Mouse (Mus musculus) intestine, postnatal 0 days (tissue): ENCODE results near the gene Tulp2. TPM values are rescaled to one million over a fixed set of nuclear protein-coding genes. Genes with fewer than 3 reads are reported as not detected.

Source experiments
- ATAC-seq: fragments of 200-750 bp; cut with Nextera tagmentation; 2 replicates; pipeline ENCODE4 v1.8.0; 2017; ENCODE audit warnings: mild to moderate bottlenecking, moderate TSS enrichment, moderate library complexity
- H3K27ac ChIP-seq: fragments of 300-500 bp; sonication (generic); 2 replicates; pipeline ENCODE4 v1.5.1; 2014; ENCODE audit warnings: mild to moderate bottlenecking, low read depth, low read length, moderate library complexity
- H3K27me3 ChIP-seq: fragments of 300-500 bp; sonication (generic); replicated peaks from 2 replicates; pipeline ENCODE4 v1.6.1; 2014; ENCODE audit warnings: low read length, mixed read lengths; ENCODE audit not compliant: control insufficient read depth, insufficient read depth
- H3K36me3 ChIP-seq: fragments of 300-500 bp; sonication (generic); 2 replicates; pipeline ENCODE4 v1.6.1; 2014; ENCODE audit warnings: mild to moderate bottlenecking, moderate library complexity; ENCODE audit not compliant: control insufficient read depth, insufficient read depth
- H3K4me1 ChIP-seq: fragments of 300-500 bp; sonication (generic); replicated peaks from 2 replicates; pipeline ENCODE4 v1.6.1; 2014; ENCODE audit warnings: antibody characterized with exemption, low read length, mixed read lengths; ENCODE audit not compliant: control insufficient read depth, insufficient read depth
- H3K4me2 ChIP-seq: fragments of 300-500 bp; sonication (generic); replicated peaks from 2 replicates; pipeline ENCODE4 v1.6.1; 2014; ENCODE audit warnings: low read depth, mild to moderate bottlenecking, moderate library complexity
- H3K4me3 ChIP-seq: fragments of 300-500 bp; sonication (generic); 2 replicates; pipeline ENCODE4 v1.5.1; 2014; ENCODE audit warnings: low read depth, low read length
- H3K9ac ChIP-seq: fragments of 300-500 bp; sonication (generic); 2 replicates; pipeline ENCODE4 v1.6.1; 2014; ENCODE audit warnings: mild to moderate bottlenecking, low read depth, low read length
- H3K9me3 ChIP-seq: fragments of 300-500 bp; sonication (generic); 2 replicates; pipeline ENCODE4 v1.6.1; 2016; ENCODE audit warnings: mixed run types; ENCODE audit not compliant: control insufficient read depth
- CTCF ChIP-seq: sonication (generic); IDR thresholded peaks from 2 replicates; pipeline ENCODE4 v1.5.1; 2016; ENCODE audit warnings: low read depth, mild to moderate bottlenecking, control low read depth, antibody characterized with exemption, moderate library complexity
- WGBS: fragments of 180-500 bp; shearing (Covaris S2); extraction: QIAGEN DNeasy Blood & Tissue Kit; methylation state at CpG from one replicate; pipeline ENCODE4 v1.1.7; 2014; 5-methylcytosine and 5-hydroxymethylcytosine counted together
- polyA plus RNA-seq: library from polyadenylated mRNA; unstranded; fragments of >200 nt; fragmentation: Nextera tagmentation; extraction: Ambion mirVana; gene quantifications from 2 replicates; pipeline ENCODE4 v1.2.1, GENCODE M21; 2015

Tulp2 gene
- polyA plus RNA-seq, 1 experiment from 2014 or later: 0.78 TPM

DNA sequence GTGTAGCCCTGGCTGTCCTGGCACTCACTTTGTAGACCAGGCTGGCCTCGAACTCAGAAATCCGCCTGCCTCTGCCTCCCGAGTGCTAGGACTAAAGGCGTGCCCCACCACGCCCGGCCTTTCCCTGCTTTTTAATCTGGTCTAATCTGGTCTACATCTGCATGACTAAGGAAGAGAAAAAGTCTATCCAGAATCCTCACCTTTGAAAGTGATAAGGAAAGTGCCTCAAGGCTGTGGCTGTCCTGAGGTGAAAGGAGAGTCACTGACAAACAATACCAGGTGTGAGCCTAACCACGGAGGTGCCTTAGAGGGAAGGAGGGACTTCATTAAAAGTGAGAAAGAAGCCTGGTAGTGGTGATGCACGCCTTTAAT lies 69.8 kb downstream of the Tulp2 start:
- 80% methylated on average over 8 of the region's 8 CpGs for WGBS
- Histone ChIP-seq H3K27ac (no peak overlapping the region), H3K4me1 (no peaks in the 10 kb centered on the region), H3K27me3 (no peaks in the 10 kb centered on the region), H3K36me3 (no peaks in the 10 kb centered on the region), H3K4me2 (no peak overlapping the region), H3K9ac (no peak overlapping the region), H3K9me3 (no peaks in the 10 kb centered on the region), H3K4me3 (no peak overlapping the region)
- ATAC-seq: no peak
- no peak for TF ChIP-seq CTCF

- H3K4me3 ChIP-seq: no peak overlapping the region
- no peak overlapping the region for H3K27ac ChIP-seq
- no peak overlapping the region for H3K9ac ChIP-seq
- no peaks in the 10 kb centered on the region for H3K27me3 ChIP-seq
- H3K4me1 ChIP-seq: no peaks in the 10 kb centered on the region
- H3K9me3 ChIP-seq: no peaks in the 10 kb centered on the region
- no peak for ATAC-seq
- 68% methylated on average over 8 of the region's 8 CpGs for WGBS
- H3K36me3 ChIP-seq: no peaks in the 10 kb centered on the region
- no peak for TF ChIP-seq CTCF
- H3K4me2 ChIP-seq: no peak overlapping the region
Observed at GRCm38 (mm10) chr7:45553519-45553918, 71.8 kb downstream of the Tulp2 start.

DNA sequence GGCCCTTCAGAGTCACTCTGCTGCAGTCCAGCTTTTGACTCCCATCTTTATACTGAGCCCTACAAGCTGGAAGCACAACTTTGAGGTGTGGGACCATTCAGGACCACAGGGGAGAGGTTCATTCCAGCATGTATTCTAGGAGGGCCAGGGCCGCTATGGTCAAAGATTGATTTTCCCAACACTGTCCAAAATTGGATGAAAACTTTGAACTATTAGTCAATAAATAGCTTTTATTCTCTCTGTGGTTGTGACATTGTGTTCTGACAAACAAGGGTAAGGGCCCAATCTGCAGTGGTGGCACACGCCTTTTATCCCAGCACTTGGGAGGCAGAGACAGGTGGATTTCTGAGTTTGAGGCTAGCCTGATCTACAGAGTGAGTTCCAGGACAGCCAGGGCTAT lies 72.3 kb downstream of the Tulp2 start:
- no peak overlapping the region for H3K4me2 ChIP-seq
- H3K4me1 ChIP-seq: no peaks in the 10 kb centered on the region
- no peak overlapping the region for H3K9ac ChIP-seq
- no peak overlapping the region for H3K4me3 ChIP-seq
- no peaks in the 10 kb centered on the region for H3K36me3 ChIP-seq
- no peak for TF ChIP-seq CTCF
- WGBS: 89% methylated on average over 2 of the region's 2 CpGs
- H3K9me3 ChIP-seq: no peaks in the 10 kb centered on the region
- no peak for ATAC-seq
- H3K27ac ChIP-seq: no peak overlapping the region
- no peaks in the 10 kb centered on the region for H3K27me3 ChIP-seq

DNA sequence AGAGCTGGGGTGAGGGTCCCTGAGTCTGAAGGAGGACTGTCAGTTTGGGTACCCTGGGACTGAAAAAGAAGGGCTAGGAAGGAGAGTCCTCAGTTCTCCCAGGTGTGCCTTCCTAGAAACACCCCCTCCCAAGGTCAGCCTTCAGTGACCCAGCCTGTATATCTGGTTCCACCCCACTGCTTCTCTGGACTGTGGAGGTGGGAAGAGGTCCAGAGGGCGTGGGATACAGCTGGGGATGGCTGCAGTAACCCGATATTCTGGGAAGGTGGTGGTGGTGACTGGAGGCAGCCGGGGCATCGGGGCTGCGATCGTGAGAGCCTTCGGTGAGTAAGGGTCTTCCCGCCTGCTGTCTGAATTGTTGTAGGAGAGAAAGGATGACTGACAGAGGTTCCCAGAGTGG lies 73.1 kb downstream of the Tulp2 start, which contains the start of gene Hsd17b14:
Gene Hsd17b14, plus strand, starts transcription at position 150 of the 400 bp plus-strand sequence.
- Histone ChIP-seq H3K27me3 (no peaks in the 10 kb centered on the region), H3K4me3 (no peak within 1 kb of the TSS), H3K9ac (no peak within 1 kb of the TSS), H3K4me1 (no peaks in the 10 kb centered on the region), H3K27ac (no peak within 1 kb of the TSS), H3K4me2 (no peak within 1 kb of the TSS), H3K9me3 (no peaks in the 10 kb centered on the region), H3K36me3 (no peaks in the 10 kb centered on the region)
- WGBS: 42% methylated on average over 8 of the region's 8 CpGs
- ATAC-seq: no peak
- TF ChIP-seq CTCF: no peak

- WGBS: 22% methylated on average over 8 of the region's 8 CpGs
- ATAC-seq: no peak
- H3K9ac ChIP-seq: no peak overlapping the region
- H3K9me3 ChIP-seq: no peaks in the 10 kb centered on the region
- peaks cover 2% of the 10 kb centered on the region; the same call in 1 of the 2 replicates for H3K27me3 ChIP-seq
- H3K36me3 ChIP-seq: no peaks in the 10 kb centered on the region
- H3K27ac ChIP-seq: no peak overlapping the region
- no peaks in the 10 kb centered on the region for H3K4me1 ChIP-seq
- TF ChIP-seq CTCF: peak; percentile 91
- H3K4me3 ChIP-seq: no peak overlapping the region
- H3K4me2 ChIP-seq: no peak overlapping the region
Observed at GRCm38 (mm10) chr7:45555787-45556186, 74.1 kb downstream of the Tulp2 start.

GRCm38 (mm10) chr7:45558907-45559306 lies 77.2 kb downstream of the Tulp2 start:
- no peak overlapping the region for H3K9ac ChIP-seq
- no peak for TF ChIP-seq CTCF
- H3K4me2 ChIP-seq: no peak overlapping the region
- H3K9me3 ChIP-seq: no peaks in the 10 kb centered on the region
- no peak overlapping the region for H3K4me3 ChIP-seq
- H3K36me3 ChIP-seq: no peaks in the 10 kb centered on the region
- peaks cover 3% of the 10 kb centered on the region; the same call in 1 of the 2 replicates for H3K27me3 ChIP-seq
- 23% methylated on average over 6 of the region's 6 CpGs for WGBS
- ATAC-seq: peak; percentile 25; the same call in 1 of the 2 replicates
- no peaks in the 10 kb centered on the region for H3K4me1 ChIP-seq
- H3K27ac ChIP-seq: no peak overlapping the region

DNA sequence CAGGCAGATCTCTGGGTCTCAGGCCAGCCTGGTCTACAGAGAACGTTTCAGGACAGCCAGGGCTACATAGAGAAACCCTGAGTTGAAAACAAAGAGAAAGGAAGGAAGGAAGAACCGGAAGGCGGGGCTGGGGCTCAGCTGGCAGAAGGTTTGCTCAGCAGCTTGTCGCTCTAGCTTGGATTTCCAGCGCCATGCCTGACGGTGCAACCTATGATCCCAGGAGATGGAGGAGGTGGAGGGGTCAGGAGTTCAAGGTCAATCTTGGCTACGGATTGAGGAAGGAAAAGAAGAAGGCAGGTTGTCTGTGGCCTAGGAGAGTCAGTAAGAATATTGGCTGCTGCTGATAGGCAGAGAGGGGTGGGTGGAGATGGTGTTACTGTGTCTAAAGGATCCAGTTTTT lies 78.6 kb downstream of the Tulp2 start:
- Histone ChIP-seq H3K4me2 (no peak overlapping the region), H3K36me3 (no peaks in the 10 kb centered on the region), H3K27me3 (peaks cover 3% of the 10 kb centered on the region; the same call in 1 of the 2 replicates), H3K9me3 (no peaks in the 10 kb centered on the region), H3K27ac (no peak overlapping the region), H3K4me1 (no peaks in the 10 kb centered on the region), H3K9ac (no peak overlapping the region), H3K4me3 (no peak overlapping the region)
- ATAC-seq: no peak
- no peak for TF ChIP-seq CTCF
- 72% methylated on average over 7 of the region's 7 CpGs for WGBS
